Mouse (Mus musculus) stomach, postnatal 0 days (tissue): ENCODE data around the gene Gm28374.

Experiments
- CTCF ChIP-seq: IDR thresholded peaks from 2 replicates; pipeline ENCODE4 v1.5.1; 2016; ENCODE audit warnings: antibody characterized with exemption, low read depth, mild to moderate bottlenecking, moderate library complexity
- EP300 ChIP-seq: optimal IDR thresholded peaks from 2 replicates; pipeline ENCODE3; 2016; ENCODE audit warnings: antibody characterized with exemption

GRCm38 (mm10) chr19:6028991-6029390 lies 53.1 kb downstream of the Gm28374 start:
- no peak for TF ChIP-seq CTCF
- TF ChIP-seq EP300: no peak
